Mouse (Mus musculus): ENCODE results near the gene Gclm. TPM values are rescaled to one million over a fixed set of nuclear protein-coding genes. Genes with fewer than 3 reads are reported as not detected.
A peak's percentile ranks its signal among the peaks of the same experiment; 100 is the strongest.

The Gclm gene
- total and polyA plus RNA-seq, 3 experiments = 20.7 to 51.4 (median 44.8) TPM

GRCm38 (mm10) chr3:122304560-122304959, 59.2 kb downstream of the Gclm start:
- Histone ChIP-seq H3K27me3 (ENCODE audit: control insufficient read depth, insufficient read depth, low read length) (no peaks in the 10 kb centered on the region), H3K4me1 (ENCODE audit: control insufficient read depth, insufficient read depth, low read length) (no peaks in the 10 kb centered on the region; the same call in none of the 2 replicates), H3K36me3 (ENCODE audit: control insufficient read depth, insufficient read depth, low read length) (no peaks in the 10 kb centered on the region), H3K9ac (ENCODE audit: low read depth, low read length) (no peak overlapping the region), H3K79me2 (replicated peaks; ENCODE audit: control insufficient read depth, insufficient read depth, low read length) (no peaks in the 10 kb centered on the region), H3K27ac (no peak overlapping the region), H3K4me3 (no peak overlapping the region)
- no peak for TF ChIP-seq EP300 (IDR thresholded peaks at IDR 0.05; ENCODE audit: insufficient read depth, low read depth, low read length)
- TF ChIP-seq POLR2A (IDR thresholded peaks at IDR 0.05; ENCODE audit: insufficient read depth, low read depth, low read length) = no peak
- no peak for TF ChIP-seq CTCF (IDR thresholded peaks at IDR 0.05)
- DNase-seq = no peak
- 92% methylated on average over 4 of the region's 4 CpGs for WGBS
- intact Hi-C loops (cut with DNase I) = no loop called here

DNA sequence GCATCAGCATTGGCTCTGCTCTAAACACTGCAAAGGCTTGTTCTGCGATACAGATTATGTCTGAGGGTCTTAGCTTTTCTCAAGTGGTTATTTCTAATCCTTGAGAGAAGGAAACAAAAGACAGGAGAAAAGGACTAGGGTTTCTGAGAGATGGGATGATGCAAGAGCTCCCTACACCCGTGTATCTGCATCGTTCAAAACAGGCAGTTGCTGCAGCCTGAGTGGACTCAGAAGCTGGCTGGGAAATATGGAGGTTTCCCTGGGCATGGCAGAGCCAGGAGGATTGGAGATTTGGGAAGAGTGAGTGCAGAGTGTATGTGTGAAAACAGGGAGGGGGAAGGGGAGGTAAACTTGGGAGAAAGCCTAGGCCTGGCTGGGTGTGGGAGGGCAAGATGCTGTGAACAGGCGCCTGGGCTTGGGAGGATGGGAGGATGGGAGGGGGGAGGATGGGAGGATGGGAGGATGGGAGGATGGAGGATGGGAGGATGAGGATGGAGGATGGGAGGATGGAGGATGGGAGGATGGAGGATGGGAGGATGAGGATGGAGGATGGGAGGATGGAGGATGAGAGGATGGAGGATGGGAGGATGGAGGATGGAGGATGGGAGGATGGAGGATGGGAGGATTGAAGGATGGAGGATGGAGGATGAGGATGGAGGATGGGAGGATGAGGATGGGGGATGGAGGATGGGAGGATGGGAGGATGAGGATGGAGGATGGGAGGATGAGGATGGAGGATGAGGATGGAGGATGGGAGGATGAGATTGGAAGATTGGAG, 62.7 kb downstream of the Gclm start:
- Histone ChIP-seq H3K9ac (ENCODE audit: low read depth, low read length) (no peak overlapping the region), H3K27me3 (ENCODE audit: control insufficient read depth, insufficient read depth, low read length) (no peaks in the 10 kb centered on the region), H3K36me3 (ENCODE audit: control insufficient read depth, insufficient read depth, low read length) (no peaks in the 10 kb centered on the region), H3K79me2 (replicated peaks; ENCODE audit: control insufficient read depth, insufficient read depth, low read length) (no peaks in the 10 kb centered on the region), H3K4me3 (no peak overlapping the region), H3K27ac (no peak overlapping the region), H3K4me1 (ENCODE audit: control insufficient read depth, insufficient read depth, low read length) (no peaks in the 10 kb centered on the region; the same call in none of the 2 replicates)
- no peak for DNase-seq
- TF ChIP-seq EP300 (IDR thresholded peaks at IDR 0.05; ENCODE audit: insufficient read depth, low read depth, low read length) (no peak), CTCF (IDR thresholded peaks at IDR 0.05) (no peak), POLR2A (IDR thresholded peaks at IDR 0.05; ENCODE audit: insufficient read depth, low read depth, low read length) (no peak)
- intact Hi-C loops (cut with DNase I) = no loop called here
- 40% methylated on average over 4 of the region's 4 CpGs for WGBS

DNA sequence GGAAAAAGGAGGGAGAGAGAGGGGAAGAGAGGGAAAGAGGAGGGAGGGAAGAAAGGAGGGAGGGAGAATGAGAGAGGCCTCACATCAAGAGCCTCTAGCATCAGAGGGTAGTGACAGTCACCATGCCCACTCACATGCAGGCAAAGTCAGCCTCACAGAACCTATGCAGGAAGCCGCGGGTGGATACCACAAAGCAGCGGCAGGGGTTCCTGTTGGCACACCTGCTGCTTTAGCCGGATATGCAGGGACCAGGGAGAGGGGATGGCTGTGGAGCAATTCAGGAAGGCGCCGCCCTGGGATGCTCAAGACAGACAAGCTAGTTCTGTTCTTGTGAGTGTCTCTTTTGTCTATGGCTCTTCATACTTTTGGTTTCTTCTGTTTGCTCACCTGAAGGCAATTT, 63.6 kb downstream of the Gclm start:
- peaks cover under 1% of the 10 kb centered on the region; the same call in 1 of the 2 replicates for H3K4me1 ChIP-seq (ENCODE audit: control insufficient read depth, insufficient read depth, low read length)
- no peak overlapping the region for H3K9ac ChIP-seq (ENCODE audit: low read depth, low read length)
- H3K27ac ChIP-seq = no peak overlapping the region
- no peak for TF ChIP-seq POLR2A (IDR thresholded peaks at IDR 0.05; ENCODE audit: insufficient read depth, low read depth, low read length)
- TF ChIP-seq CTCF (IDR thresholded peaks at IDR 0.05) = no peak
- no peak for TF ChIP-seq EP300 (IDR thresholded peaks at IDR 0.05; ENCODE audit: insufficient read depth, low read depth, low read length)
- no peak overlapping the region for H3K4me3 ChIP-seq
- DNase-seq = no peak
- H3K27me3 ChIP-seq (ENCODE audit: control insufficient read depth, insufficient read depth, low read length) = no peaks in the 10 kb centered on the region
- no peaks in the 10 kb centered on the region for H3K36me3 ChIP-seq (ENCODE audit: control insufficient read depth, insufficient read depth, low read length)
- intact Hi-C loops (cut with DNase I) = no loop called here
- 24% methylated on average over 6 of the region's 6 CpGs for WGBS
- H3K79me2 ChIP-seq (replicated peaks; ENCODE audit: control insufficient read depth, insufficient read depth, low read length) = no peaks in the 10 kb centered on the region

DNA sequence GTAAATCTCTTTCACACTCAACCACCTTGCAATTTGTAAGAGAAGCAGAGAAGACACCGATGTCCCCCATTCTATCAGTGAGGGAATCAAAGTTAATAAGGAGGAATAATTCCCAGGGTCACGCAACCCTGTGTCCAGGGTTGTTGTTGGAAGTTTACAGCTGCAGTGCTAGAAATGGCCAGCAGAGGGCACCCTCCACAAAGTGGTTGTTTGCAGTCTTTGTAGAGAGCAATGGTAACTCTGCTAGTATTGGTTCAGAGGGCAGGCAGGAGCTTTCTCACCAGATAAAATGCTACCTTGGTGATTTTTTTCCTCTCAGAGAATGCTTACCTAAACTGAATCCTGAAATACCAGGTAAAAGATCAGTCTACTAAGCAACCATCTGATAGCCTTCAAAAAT, 66.7 kb downstream of the Gclm start:
- TF ChIP-seq EP300 (IDR thresholded peaks at IDR 0.05; ENCODE audit: insufficient read depth, low read depth, low read length) (peak; percentile 58; the same call in 1 of the 2 replicates), POLR2A (IDR thresholded peaks at IDR 0.05; ENCODE audit: insufficient read depth, low read depth, low read length) (no peak), CTCF (IDR thresholded peaks at IDR 0.05) (peak; percentile 99)
- peak; percentile 76 to 90 for DNase-seq
- peaks cover 2% of the 10 kb centered on the region; the same call in 1 of the 2 replicates for H3K4me1 ChIP-seq (ENCODE audit: control insufficient read depth, insufficient read depth, low read length)
- H3K27me3 ChIP-seq (ENCODE audit: control insufficient read depth, insufficient read depth, low read length) = no peaks in the 10 kb centered on the region
- H3K4me3 ChIP-seq = no peak overlapping the region
- no peaks in the 10 kb centered on the region for H3K36me3 ChIP-seq (ENCODE audit: control insufficient read depth, insufficient read depth, low read length)
- no peaks in the 10 kb centered on the region for H3K79me2 ChIP-seq (replicated peaks; ENCODE audit: control insufficient read depth, insufficient read depth, low read length)
- intact Hi-C loops (cut with DNase I) = loop anchor here (1.0 to 5.0 kb wide), 3 partner anchors 110 to 326 kb away; no protein-coding TSS in a partner anchor
- 24% methylated on average over 2 of the region's 2 CpGs for WGBS
- H3K9ac ChIP-seq (ENCODE audit: low read depth, low read length) = no peak overlapping the region
- H3K27ac ChIP-seq = no peak overlapping the region

DNA sequence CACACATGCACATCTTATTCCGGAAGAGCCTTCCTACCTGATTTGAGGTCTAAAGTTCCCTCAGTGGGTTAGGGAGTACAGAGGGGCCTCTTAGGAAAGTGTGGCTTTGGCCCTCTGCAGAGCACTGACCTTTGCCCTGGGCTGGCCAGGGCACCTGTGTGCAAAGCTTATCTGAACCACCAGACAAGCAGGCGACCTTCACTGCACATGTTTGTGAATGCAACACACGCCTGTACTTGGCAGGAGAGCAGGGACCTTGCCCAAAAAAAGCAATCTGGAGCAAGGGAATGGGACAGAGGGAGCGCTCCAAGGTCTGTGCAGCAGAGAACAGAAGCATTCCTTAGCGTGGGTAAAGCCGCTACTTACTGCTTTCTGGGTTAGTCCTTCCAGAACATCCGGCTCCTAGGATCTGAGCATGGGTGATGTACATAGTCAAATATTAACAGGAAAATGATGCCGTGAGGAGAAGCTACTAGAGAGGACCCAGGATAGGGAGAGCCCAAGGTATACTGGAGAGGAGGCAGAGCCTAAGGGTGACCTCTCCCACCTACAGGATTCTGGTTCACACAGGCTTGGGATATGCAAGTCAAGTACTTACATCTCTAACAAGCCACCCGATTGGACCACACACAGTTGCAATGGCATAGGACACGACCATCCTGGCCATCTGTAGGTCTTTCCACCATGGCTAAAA, 67.7 kb downstream of the Gclm start:
- WGBS = 70% methylated on average over 10 of the region's 10 CpGs
- Histone ChIP-seq H3K4me1 (ENCODE audit: control insufficient read depth, insufficient read depth, low read length) (peaks cover 2% of the 10 kb centered on the region; the same call in 1 of the 2 replicates), H3K4me3 (no peak overlapping the region), H3K36me3 (ENCODE audit: control insufficient read depth, insufficient read depth, low read length) (no peaks in the 10 kb centered on the region), H3K79me2 (replicated peaks; ENCODE audit: control insufficient read depth, insufficient read depth, low read length) (no peaks in the 10 kb centered on the region), H3K27ac (no peak overlapping the region), H3K9ac (ENCODE audit: low read depth, low read length) (no peak overlapping the region), H3K27me3 (ENCODE audit: control insufficient read depth, insufficient read depth, low read length) (no peaks in the 10 kb centered on the region)
- intact Hi-C loops (cut with DNase I) = loop anchor here (1.0 to 5.0 kb wide), 3 partner anchors 109 to 325 kb away; no protein-coding TSS in a partner anchor
- peak; percentile 32 to 39 for DNase-seq
- TF ChIP-seq CTCF (IDR thresholded peaks at IDR 0.05) = no peak
- TF ChIP-seq EP300 (IDR thresholded peaks at IDR 0.05; ENCODE audit: insufficient read depth, low read depth, low read length) = 0 out of 2 replicates have a peak, but pooled peaks have one; percentile 48
